Mouse (Mus musculus) mesoderm, embryonic 11.5 days (tissue): ENCODE data around the gene Clptm1.

Experiments
- DNase-seq: peaks from one replicate; pipeline ENCODE4 v3.0.0-alpha.2; 2012; ENCODE audit warnings: low read depth, low spot score

The Clptm1 gene

GRCm38 (mm10) chr7:19664955-19665841 lies at the start of gene Clptm1:
Gene Clptm1 (minus strand): TSS chr7:19665033.
- peak; percentile 98 for DNase-seq

- DNase-seq, result no peak
Measured at GRCm38 (mm10) chr7:19713598-19713997, 48.8 kb upstream of the Clptm1 start.

GRCm38 (mm10) chr7:19713196-19713595 lies 48.4 kb upstream of the Clptm1 start:
- DNase-seq, result peak; percentile 22

GRCm38 (mm10) chr7:19712414-19712813 lies 47.6 kb upstream of the Clptm1 start:
- DNase-seq, result peak; percentile 13

- no peak for DNase-seq
Measured at GRCm38 (mm10) chr7:19710650-19711049, 45.8 kb upstream of the Clptm1 start.

- no peak for DNase-seq
Measured at GRCm38 (mm10) chr7:19705271-19705670, 40.4 kb upstream of the Clptm1 start.

- DNase-seq, result no peak
Measured at GRCm38 (mm10) chr7:19704475-19704874, 39.6 kb upstream of the Clptm1 start.

- DNase-seq, result no peak
Measured at GRCm38 (mm10) chr7:19702859-19703555, 38.2 kb upstream of the Clptm1 start.

GRCm38 (mm10) chr7:19701069-19701761 lies 36.4 kb upstream of the Clptm1 start:
- DNase-seq, result peak; percentile 58

GRCm38 (mm10) chr7:19700299-19701068 lies 35.7 kb upstream of the Clptm1 start:
- no peak for DNase-seq

GRCm38 (mm10) chr7:19699827-19700148 lies 35.0 kb upstream of the Clptm1 start:
- DNase-seq, result no peak

- peak; percentile 49 for DNase-seq
Measured at GRCm38 (mm10) chr7:19698907-19699826, 34.3 kb upstream of the Clptm1 start, which contains the start of gene Apoe. Gene Apoe (minus strand): TSS chr7:19699188.

- peak; percentile 64 for DNase-seq
Measured at GRCm38 (mm10) chr7:19697949-19698906, 33.4 kb upstream of the Clptm1 start.

- DNase-seq, result no peak
Measured at GRCm38 (mm10) chr7:19696336-19696873, 31.6 kb upstream of the Clptm1 start.

GRCm38 (mm10) chr7:19695881-19696280 lies 31.0 kb upstream of the Clptm1 start:
- no peak for DNase-seq

GRCm38 (mm10) chr7:19695213-19695594 lies 30.4 kb upstream of the Clptm1 start:
- no peak for DNase-seq

GRCm38 (mm10) chr7:19694336-19695212 lies 29.7 kb upstream of the Clptm1 start:
- DNase-seq, result no peak

- peak; percentile 10 for DNase-seq
Measured at GRCm38 (mm10) chr7:19693421-19693820, 28.6 kb upstream of the Clptm1 start.
